ENCODE assay signal across 31 mouse cellular contexts in the genomic region with DNA sequence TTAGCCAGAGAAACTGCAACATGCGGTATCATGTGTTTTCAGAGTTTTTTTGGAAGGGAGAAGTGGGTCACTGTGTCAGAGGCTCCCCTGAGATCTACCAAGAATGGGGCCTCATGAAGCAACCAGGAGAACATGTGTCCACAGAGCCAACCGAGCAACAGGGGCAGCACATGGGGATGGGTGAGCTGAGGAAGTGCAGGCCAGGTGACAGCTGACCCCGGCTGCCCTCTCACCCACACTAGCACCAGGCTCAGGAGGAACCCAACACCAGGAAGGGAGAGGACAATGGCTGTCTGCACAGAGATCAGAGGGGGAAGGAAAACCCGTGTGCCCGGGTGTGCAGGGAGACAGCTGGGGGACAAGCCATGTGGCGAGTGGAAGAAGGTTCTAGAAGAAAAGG. TPM values are rescaled to one million over a fixed set of nuclear protein-coding genes. Genes with fewer than 3 reads are reported as not detected.
A peak's percentile ranks its signal among the peaks of the same experiment; 100 is the strongest.
DNase-seq lines count a peak whose midpoint lies in the region; ATAC-seq and TF ChIP-seq lines count a peak whose summit lies in the region.
"Had no signal": no experiment of that assay in that cellular context is flagged by ENCODE, and none has a peak within 500 bp of the region (broad histone marks: within the 10 kb centered on the region; RNA-seq: fewer than 3 reads in every experiment).

No protein-coding gene starts in this region.

- WGBS in lung, postnatal 0 days: 60% methylated on average over 6 of the region's 6 CpGs
- WGBS in lung, adult 2 months: 59% methylated on average over 6 of the region's 6 CpGs
- WGBS in thymus, adult 2 months: 80% methylated on average over 6 of the region's 6 CpGs

- no peak for TF ChIP-seq EP300 in lung, postnatal 0 days (IDR thresholded peaks at IDR 0.05)

- H3K27ac ChIP-seq in lung, postnatal 0 days (ENCODE audit: low read length): no peak overlapping the region
- no peak overlapping the region for H3K27ac ChIP-seq in thymus, adult 2 months (ENCODE audit: control insufficient read depth, insufficient read depth, low read length)
- H3K27ac ChIP-seq: embryonic facial prominence, embryonic 10.5 days; embryonic facial prominence, embryonic 13.5 days; forebrain, embryonic 10.5 days; forebrain, embryonic 13.5 days; gastrocnemius, adult 2 months; hindbrain, embryonic 12.5 days; hindbrain, embryonic 15.5 days had no signal

- peaks cover 6% of the 10 kb centered on the region; the same call in 1 of the 2 replicates for H3K4me1 ChIP-seq in lung, postnatal 0 days (ENCODE audit: insufficient read depth, low read depth, low read length)
- peaks cover 8% of the 10 kb centered on the region; the same call in 1 of the 2 replicates for H3K4me1 ChIP-seq in lung, adult 2 months (ENCODE audit: control insufficient read depth, insufficient read depth, low read length)
- H3K4me1 ChIP-seq in thymus, adult 2 months (replicated peaks; ENCODE audit: control insufficient read depth, insufficient read depth, low read length): peaks cover 34% of the 10 kb centered on the region

- no peak for TF ChIP-seq CTCF in lung, postnatal 0 days (IDR thresholded peaks at IDR 0.05)
- TF ChIP-seq CTCF in lung, adult 2 months (IDR thresholded peaks at IDR 0.05; ENCODE audit: insufficient read depth, low read length): no peak
- no peak for TF ChIP-seq CTCF in thymus, adult 2 months (IDR thresholded peaks at IDR 0.05; ENCODE audit: borderline replicate concordance, control insufficient read depth, extremely low read depth, insufficient read depth, low read length, poor library complexity)

- peaks cover 17% of the 10 kb centered on the region; the same call in 1 of the 2 replicates for H3K36me3 ChIP-seq in lung, postnatal 0 days (ENCODE audit: insufficient read depth, low read length)
- H3K36me3 ChIP-seq in thymus, adult 2 months (ENCODE audit: control insufficient read depth, insufficient read depth, low read length): peaks cover 8% of the 10 kb centered on the region; the same call in 1 of the 2 replicates

- H3K4me3 ChIP-seq in lung, postnatal 0 days (ENCODE audit: low read depth, low read length): no peak overlapping the region
- no peak overlapping the region for H3K4me3 ChIP-seq in lung, adult 2 months (replicated peaks; ENCODE audit: extremely low read depth, low read depth, low read length)
- H3K4me3 ChIP-seq in thymus, adult 2 months (ENCODE audit: control insufficient read depth, insufficient read depth, low read length): no peak overlapping the region
- H3K4me3 ChIP-seq: embryonic facial prominence, embryonic 10.5 days; embryonic facial prominence, embryonic 13.5 days; erythroblast, embryonic 14.5 days; forebrain, embryonic 10.5 days; forebrain, embryonic 13.5 days; gastrocnemius, adult 2 months; hindbrain, embryonic 12.5 days; hindbrain, embryonic 15.5 days had no signal

- H3K4me2 ChIP-seq in lung, postnatal 0 days (replicated peaks; ENCODE audit: low read depth, low read length): no peak overlapping the region
- H3K4me2 ChIP-seq: embryonic facial prominence, embryonic 13.5 days; forebrain, embryonic 13.5 days; heart, embryonic 11.5 days; hindbrain, embryonic 12.5 days; hindbrain, embryonic 15.5 days had no signal

- no peak overlapping the region for H3K9ac ChIP-seq in lung, postnatal 0 days (replicated peaks; ENCODE audit: low read depth)
- H3K9ac ChIP-seq: embryonic facial prominence, embryonic 13.5 days; forebrain, embryonic 13.5 days; hindbrain, embryonic 12.5 days; hindbrain, embryonic 15.5 days had no signal

- no peak for ATAC-seq in lung, postnatal 0 days
- ATAC-seq: CD4-positive, CD25-positive, alpha-beta regulatory T cell, adult 4 months; forebrain, embryonic 13.5 days; forebrain, embryonic 16.5 days; Patski had no signal

- no peaks in the 10 kb centered on the region for H3K27me3 ChIP-seq in lung, postnatal 0 days (replicated peaks; ENCODE audit: insufficient read depth, low read length)
- no peaks in the 10 kb centered on the region for H3K27me3 ChIP-seq in thymus, adult 2 months (ENCODE audit: control insufficient read depth, insufficient read depth, low read length)
- H3K27me3 ChIP-seq: embryonic facial prominence, embryonic 13.5 days; forebrain, embryonic 13.5 days; hindbrain, embryonic 12.5 days; hindbrain, embryonic 15.5 days; Patski had no signal

- peak; percentile 11 for DNase-seq in lung, postnatal 0 days (ENCODE audit: low spot score)
- DNase-seq in lung, adult 2 months: no peak
- peak; percentile 32 for DNase-seq in thymus, postnatal 4 days
- no peak for DNase-seq in thymus, adult 2 months
- peak; percentile 18 for DNase-seq in lung, postnatal 14 days
- peak; percentile 53 to 63 for DNase-seq in lung, postnatal 4 days
- no peak for DNase-seq in cerebellum, postnatal 14 days
- no peak for DNase-seq in frontal cortex, postnatal 10 days (ENCODE audit: low spot score in 2 of 2)
- DNase-seq: adrenal gland, postnatal 10 days; adrenal gland, postnatal 36 days; cerebellum, adult 11 months; cerebellum, adult 2 months; cerebellum, adult 9-11 months; cerebellum, postnatal 36 days; embryo, embryonic 11 days; gastrocnemius, adult 2 months; gastrocnemius, postnatal 14 days; heart, adult 11 months had no signal

- H3K9me3 ChIP-seq in lung, postnatal 0 days (ENCODE audit: low read length): no peaks in the 10 kb centered on the region
- H3K9me3 ChIP-seq: embryonic facial prominence, embryonic 10.5 days; embryonic facial prominence, embryonic 13.5 days; forebrain, embryonic 10.5 days; forebrain, embryonic 13.5 days; hindbrain, embryonic 12.5 days; hindbrain, embryonic 15.5 days had no signal

- no peak for TF ChIP-seq POLR2A in lung, adult 2 months (IDR thresholded peaks at IDR 0.05; ENCODE audit: borderline replicate concordance, extremely low read depth, low read depth, low read length)
- TF ChIP-seq POLR2A in thymus, adult 2 months (IDR thresholded peaks at IDR 0.05; ENCODE audit: control insufficient read depth, extremely low read depth, insufficient read depth, low read length, poor library complexity): no peak

RNA-seq across cellular contexts. Expression of a gene that starts 2.7 kb away (rescaled TPM):
- polyA plus RNA-seq in lung, postnatal 0 days (2015; fragmentation: Nextera tagmentation; extraction: Ambion mirVana): 50.3 and 53.7 TPM in 2 replicates
- polyA plus RNA-seq in lung, adult 2 months (2012; rRNA removed): 246 and 274 TPM in 2 replicates
- 457 and 489 TPM in 2 replicates for polyA plus RNA-seq in thymus, adult 2 months (2012; rRNA removed)

RNA-seq across cellular contexts. Expression of a gene that starts 5.2 kb away (rescaled TPM):
- polyA plus RNA-seq in lung, postnatal 0 days (2015; fragmentation: Nextera tagmentation; extraction: Ambion mirVana): 1.6 and 1.7 TPM in 2 replicates
- polyA plus RNA-seq in lung, adult 2 months (2012; rRNA removed): 16.3 and 17.4 TPM in 2 replicates
- 2,604 and 2,615 TPM in 2 replicates for polyA plus RNA-seq in thymus, adult 2 months (2012; rRNA removed)

RNA-seq across cellular contexts. Expression of a gene that starts 22.0 kb away (rescaled TPM):
- 1.5 and 2.0 TPM in 2 replicates for polyA plus RNA-seq in lung, postnatal 0 days (2015; fragmentation: Nextera tagmentation; extraction: Ambion mirVana)
- 6.0 and 6.5 TPM in 2 replicates for polyA plus RNA-seq in lung, adult 2 months (2012; rRNA removed)
- 24.3 and 28.6 TPM in 2 replicates for polyA plus RNA-seq in thymus, adult 2 months (2012; rRNA removed)

RNA-seq across cellular contexts. Expression of a gene that starts 40.2 kb away (rescaled TPM):
- polyA plus RNA-seq in lung, postnatal 0 days (2015; fragmentation: Nextera tagmentation; extraction: Ambion mirVana): 0.57 and 1.4 TPM in 2 replicates
- 11.0 and 20.6 TPM in 2 replicates for polyA plus RNA-seq in lung, adult 2 months (2012; rRNA removed)
- polyA plus RNA-seq in thymus, adult 2 months (2012; rRNA removed): 10.8 and 11.6 TPM in 2 replicates
- polyA plus RNA-seq: C2C12; embryonic facial prominence, embryonic 10.5 days; embryonic facial prominence, embryonic 13.5 days; erythroblast, embryonic 14.5 days; forebrain, embryonic 13.5 days; forebrain, embryonic 16.5 days; heart, embryonic 11.5 days; heart, embryonic 14.5 days; hindbrain, embryonic 12.5 days; Patski had no signal

RNA-seq across cellular contexts. Expression of a gene that starts 54.0 kb away (rescaled TPM):
- polyA plus RNA-seq in lung, postnatal 0 days (2015; fragmentation: Nextera tagmentation; extraction: Ambion mirVana): 27.3 and 28.3 TPM in 2 replicates
- 31.4 and 33.2 TPM in 2 replicates for polyA plus RNA-seq in lung, adult 2 months (2012; rRNA removed)
- 26.1 and 27.6 TPM in 2 replicates for polyA plus RNA-seq in thymus, adult 2 months (2012; rRNA removed)

Comparison
In these comparisons a context has a peak if more than half of its experiments do, and no peak if none do; other contexts are left out.
1. DNase-seq: peak in lung, postnatal 0 days (single experiment), thymus, postnatal 4 days (single experiment), lung, postnatal 14 days (single experiment) and lung, postnatal 4 days (2 of 2); none in lung, adult 2 months (single experiment), thymus, adult 2 months (single experiment), cerebellum, postnatal 14 days (0 of 2) and frontal cortex, postnatal 10 days (0 of 2).
2. RNA of a gene that starts 5.2 kb away (polyA plus RNA-seq): 2,604 to 2,615 TPM in thymus, adult 2 months; 16.3 to 17.4 TPM in lung, adult 2 months and 1.6 to 1.7 TPM in lung, postnatal 0 days; every median in the first group is over 100 times any median in the second.